Mouse (Mus musculus) bone marrow macrophage, adult 2 months (primary cell): Measurements from ENCODE around the gene Theg. TPM values are rescaled to one million over a fixed set of nuclear protein-coding genes. Genes with fewer than 3 reads are reported as not detected.
A peak's percentile ranks its signal among the peaks of the same experiment; 100 is the strongest.

Experiments
- H3K27ac ChIP-seq: 2 replicates; pipeline ENCODE4 v1.5.1; 2012; ENCODE audit warnings: low read depth, low read length; ENCODE audit not compliant: insufficient read depth
- H3K4me1 ChIP-seq: 2 replicates; pipeline ENCODE4 v1.6.1; 2012; ENCODE audit warnings: low read length; ENCODE audit not compliant: control insufficient read depth, insufficient read depth
- H3K4me3 ChIP-seq: 2 replicates; pipeline ENCODE4 v1.5.1; 2012; ENCODE audit warnings: mild to moderate bottlenecking, low read length, moderate library complexity; ENCODE audit not compliant: insufficient read depth
- CTCF ChIP-seq: IDR thresholded peaks from 2 replicates; pipeline ENCODE4 v1.5.1; 2012; ENCODE audit warnings: low read depth, mild to moderate bottlenecking, low read length, moderate library complexity
- POLR2A ChIP-seq: IDR thresholded peaks from 2 replicates; pipeline ENCODE4 v1.6.1; 2012; ENCODE audit warnings: mild to moderate bottlenecking, low read depth, low read length, borderline replicate concordance
- polyA plus RNA-seq: library from polyadenylated mRNA; stranded (reverse); fragments of >200 nt; gene quantifications from 2 replicates; pipeline ENCODE4 v1.2.4, GENCODE M21; 2012; ENCODE audit not compliant: missing spikeins, insufficient read depth, insufficient read length

Theg gene
- polyA plus RNA-seq, 1 experiment: not detected

GRCm38 (mm10) chr10:79594872-79595589 lies 7.9 kb upstream of the Theg start:
- TF ChIP-seq POLR2A (no peak), CTCF (peak; percentile 83)
- Histone ChIP-seq H3K27ac (no peak overlapping the region), H3K4me1 (peaks cover 27% of the 10 kb centered on the region), H3K4me3 (no peak overlapping the region)

GRCm38 (mm10) chr10:79594111-79594510 lies 7.0 kb upstream of the Theg start:
- Histone ChIP-seq H3K27ac (no peak overlapping the region), H3K4me1 (peaks cover 31% of the 10 kb centered on the region), H3K4me3 (no peak overlapping the region)
- TF ChIP-seq POLR2A (no peak), CTCF (no peak)

- H3K4me3 ChIP-seq: no peak overlapping the region
- TF ChIP-seq POLR2A (no peak), CTCF (no peak)
- peak overlapping the region; percentile 42; the same call in 1 of the 2 replicates for H3K27ac ChIP-seq
- H3K4me1 ChIP-seq: peaks cover 33% of the 10 kb centered on the region
These were observed 3.6 kb upstream of the Theg start for GRCm38 (mm10) chr10:79590702-79591101.

- H3K4me3 ChIP-seq: no peak overlapping the region
- H3K4me1 ChIP-seq: peaks cover 26% of the 10 kb centered on the region
- no peak for TF ChIP-seq CTCF
- TF ChIP-seq POLR2A: no peak
- H3K27ac ChIP-seq: no peak overlapping the region
These were observed 608 bp upstream of the Theg start for GRCm38 (mm10) chr10:79587752-79588126.

- TF ChIP-seq POLR2A (no peak), CTCF (no peak)
- Histone ChIP-seq H3K4me1 (peaks cover 24% of the 10 kb centered on the region), H3K4me3 (no peak overlapping the region)
These were observed 888 bp downstream of the Theg start for GRCm38 (mm10) chr10:79586243-79586642.

GRCm38 (mm10) chr10:79585723-79586122 lies 1.4 kb downstream of the Theg start:
- TF ChIP-seq CTCF (no peak), POLR2A (no peak)
- Histone ChIP-seq H3K4me3 (no peak overlapping the region), H3K27ac (no peak overlapping the region), H3K4me1 (peaks cover 20% of the 10 kb centered on the region)

More at GRCm38 (mm10) chr10:79586243-79586642, 888 bp downstream of the Theg start:
- no peak overlapping the region for H3K27ac ChIP-seq

GRCm38 (mm10) chr10:79585136-79585535 lies 2.0 kb downstream of the Theg start:
- Histone ChIP-seq H3K27ac (no peak overlapping the region), H3K4me3 (no peak overlapping the region), H3K4me1 (peaks cover 17% of the 10 kb centered on the region)
- TF ChIP-seq POLR2A (no peak), CTCF (no peak)

GRCm38 (mm10) chr10:79584426-79584825 lies 2.7 kb downstream of the Theg start:
- Histone ChIP-seq H3K4me3 (no peak overlapping the region), H3K4me1 (peaks cover 12% of the 10 kb centered on the region), H3K27ac (no peak overlapping the region)
- TF ChIP-seq CTCF: no peak
- TF ChIP-seq POLR2A: no peak

GRCm38 (mm10) chr10:79584021-79584420 lies 3.1 kb downstream of the Theg start:
- TF ChIP-seq POLR2A: no peak
- no peak for TF ChIP-seq CTCF
- Histone ChIP-seq H3K4me3 (no peak overlapping the region), H3K4me1 (peaks cover 11% of the 10 kb centered on the region), H3K27ac (no peak overlapping the region)

- Histone ChIP-seq H3K27ac (no peak overlapping the region), H3K4me1 (no peaks in the 10 kb centered on the region)
These were observed 5.6 kb downstream of the Theg start for GRCm38 (mm10) chr10:79581501-79581900.

More at GRCm38 (mm10) chr10:79581501-79581900, 5.6 kb downstream of the Theg start:
- TF ChIP-seq CTCF: no peak
- no peak for TF ChIP-seq POLR2A
- no peak overlapping the region for H3K4me3 ChIP-seq
